Mouse (Mus musculus) embryonic fibroblast, embryonic 13.5 days (primary cell): ENCODE data around the gene Lcn4.

ENCODE experiments used
- CTCF ChIP-seq: IDR thresholded peaks from 2 replicates; pipeline ENCODE4 v1.5.1; 2011; ENCODE audit warnings: mild to moderate bottlenecking, control low read depth, low read length, moderate library complexity, borderline replicate concordance; ENCODE audit not compliant: insufficient read depth
- POLR2A ChIP-seq: IDR thresholded peaks from 2 replicates; pipeline ENCODE4 v1.6.1; 2011; ENCODE audit warnings: low read depth, mild to moderate bottlenecking, control low read depth, low read length, moderate library complexity

DNA sequence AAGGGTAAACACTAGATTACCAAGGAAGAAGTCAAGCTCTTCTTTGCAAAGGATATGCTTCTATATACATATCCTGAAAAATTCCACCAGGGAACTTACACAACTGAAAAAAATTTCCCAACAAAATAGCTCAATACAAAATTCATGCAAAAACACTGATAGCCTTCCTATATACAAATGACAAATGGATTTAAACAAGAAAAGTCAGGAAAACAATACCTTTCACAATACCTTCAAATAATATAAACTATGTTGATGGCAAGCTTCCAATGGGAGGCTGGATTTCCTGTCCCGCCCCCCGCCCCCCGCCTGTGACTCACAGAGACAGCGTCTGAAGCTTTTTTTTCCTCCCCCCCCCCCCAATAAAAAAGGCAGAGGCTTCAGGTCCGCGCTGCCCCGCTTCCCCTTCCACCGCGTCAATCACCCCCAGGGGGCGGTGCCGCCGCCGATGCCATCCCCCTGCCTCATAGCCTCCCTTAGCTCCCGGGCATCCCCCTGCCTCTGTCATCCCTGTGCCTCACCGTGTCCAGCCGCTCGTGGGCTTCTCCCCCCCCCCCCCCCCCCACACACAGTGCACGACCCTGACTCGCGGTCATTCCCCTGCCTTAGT lies 9.8 kb downstream of the Lcn4 start:
- TF ChIP-seq CTCF (no peak), POLR2A (no peak)
